Mouse (Mus musculus) liver, embryonic 14.5 days (tissue): ENCODE data around the gene March2. TPM values are rescaled to one million over a fixed set of nuclear protein-coding genes. Genes with fewer than 3 reads are reported as not detected.
A peak's percentile ranks its signal among the peaks of the same experiment; 100 is the strongest.

Experiments used
- ATAC-seq: fragments of 200-750 bp; cut with Nextera tagmentation; 2 replicates; pipeline ENCODE4 v1.8.0; 2017; ENCODE audit warnings: moderate number of reproducible peaks, mild to moderate bottlenecking, moderate library complexity; ENCODE audit not compliant: insufficient read depth
- DNase-seq, 3 experiments: peaks; one replicate each; pipeline ENCODE4 v3.0.0-alpha.2; 2012 to 2013; ENCODE audit warnings: low read depth in 3 of 3, low spot score in 3 of 3
- H3K27ac ChIP-seq: fragments of 300-500 bp; sonication (generic); 2 replicates; pipeline ENCODE4 v1.5.1; 2014; ENCODE audit warnings: moderate library complexity, mild to moderate bottlenecking, control low read depth, inconsistent platforms
- H3K27me3 ChIP-seq: fragments of 300-500 bp; sonication (generic); 2 replicates; pipeline ENCODE4 v1.6.1; 2014; ENCODE audit warnings: mild to moderate bottlenecking, low read length, moderate library complexity; ENCODE audit not compliant: control insufficient read depth, insufficient read depth
- H3K36me3 ChIP-seq: fragments of 300-500 bp; sonication (generic); replicated peaks from 2 replicates; pipeline ENCODE4 v1.6.1; 2014; ENCODE audit warnings: low read depth; ENCODE audit not compliant: control insufficient read depth, insufficient read depth
- H3K4me1 ChIP-seq, 2 experiments: fragments of 200-500 bp in 1 of 2; fragments of 300-500 bp in 1 of 2; sonication (generic) in 1 of 2; replicated peaks; 2 replicates each; pipeline ENCODE4 v1.6.1; 2012 to 2014; ENCODE audit warnings: antibody characterized with exemption in 1 of 2, inconsistent platforms in 1 of 2, low read length in 1 of 2; ENCODE audit not compliant: control insufficient read depth in 2 of 2, insufficient read depth in 2 of 2
- H3K4me2 ChIP-seq: fragments of 300-500 bp; sonication (generic); 2 replicates; pipeline ENCODE4 v1.6.1; 2014; ENCODE audit warnings: low read depth, mild to moderate bottlenecking, control low read depth, moderate library complexity
- H3K4me3 ChIP-seq, 2 experiments: fragments of 200-500 bp in 1 of 2; fragments of 300-500 bp in 1 of 2; sonication (generic) in 1 of 2; 2 replicates each; pipeline ENCODE4 v1.5.1; 2012 to 2014; ENCODE audit warnings: low read depth in 2 of 2, low read length in 2 of 2, mild to moderate bottlenecking in 2 of 2, control low read depth in 1 of 2, inconsistent platforms in 1 of 2, moderate library complexity in 1 of 2; ENCODE audit not compliant: insufficient read depth in 1 of 2
- H3K9ac ChIP-seq: fragments of 300-500 bp; sonication (generic); replicated peaks from 2 replicates; pipeline ENCODE4 v1.6.1; 2014; ENCODE audit warnings: mild to moderate bottlenecking, control low read depth, moderate library complexity
- H3K9me3 ChIP-seq: fragments of 300-500 bp; sonication (generic); 2 replicates; pipeline ENCODE4 v1.6.1; 2016; ENCODE audit warnings: low read length, mixed read lengths; ENCODE audit not compliant: control insufficient read depth
- CTCF ChIP-seq: IDR thresholded peaks from 2 replicates; pipeline ENCODE4 v1.5.1; 2016; ENCODE audit warnings: antibody characterized with exemption, low read depth, control low read depth
- EP300 ChIP-seq: IDR thresholded peaks from 2 replicates; pipeline ENCODE4 v1.6.1; 2016; ENCODE audit warnings: antibody characterized with exemption, low read depth
- WGBS: fragments of 180-500 bp; shearing (Covaris S2); extraction: QIAGEN DNeasy Blood & Tissue Kit; methylation state at CpG from one replicate; pipeline ENCODE4 v1.1.7; 2014; ENCODE audit not compliant: insufficient replicate concordance; 5-methylcytosine and 5-hydroxymethylcytosine counted together
- polyA plus RNA-seq, 2 experiments: library from polyadenylated mRNA; depleted of rRNA in 1 of 2; stranded (reverse) in 1 of 2; unstranded in 1 of 2; fragments of >200 nt; fragmentation: Nextera tagmentation in 1 of 2; extraction: Ambion mirVana in 1 of 2; gene quantifications; 2 replicates each; pipeline versions ENCODE4 v1.2.1 to v1.2.3; 2012 to 2014

Gene March2
- polyA plus RNA-seq, 2 experiments: 162 to 235 TPM

GRCm38 (mm10) chr17:33757231-33757630 lies 38.8 kb upstream of the March2 start:
- H3K4me3 ChIP-seq: no peak overlapping the region
- no peak overlapping the region for H3K27ac ChIP-seq
- H3K4me1 ChIP-seq: peaks cover 22 to 32% of the 10 kb centered on the region in 2 experiments
- peak overlapping the region; percentile 3; the same call in 1 of the 2 replicates for H3K4me2 ChIP-seq
- peaks cover 9% of the 10 kb centered on the region; the same call in 1 of the 2 replicates for H3K36me3 ChIP-seq
- TF ChIP-seq CTCF (no peak), EP300 (no peak)
- no peak for ATAC-seq
- no peak overlapping the region for H3K9ac ChIP-seq
- DNase-seq: no peak
- H3K27me3 ChIP-seq: no peaks in the 10 kb centered on the region
- 43% methylated on average over 4 of the region's 4 CpGs for WGBS
- H3K9me3 ChIP-seq: no peaks in the 10 kb centered on the region

GRCm38 (mm10) chr17:33756108-33756790 lies 37.8 kb upstream of the March2 start:
- H3K9ac ChIP-seq: no peak overlapping the region
- H3K4me2 ChIP-seq: no peak overlapping the region
- H3K4me1 ChIP-seq: peaks cover 22 to 32% of the 10 kb centered on the region in 2 experiments
- WGBS: 80% methylated on average over 3 of the region's 3 CpGs
- no peak overlapping the region for H3K27ac ChIP-seq
- no peaks in the 10 kb centered on the region for H3K9me3 ChIP-seq
- H3K4me3 ChIP-seq: no peak overlapping the region
- no peak for ATAC-seq
- DNase-seq: no peak
- no peaks in the 10 kb centered on the region for H3K27me3 ChIP-seq
- H3K36me3 ChIP-seq: peaks cover 12% of the 10 kb centered on the region; the same call in 1 of the 2 replicates
- no peak for TF ChIP-seq EP300
- no peak for TF ChIP-seq CTCF

DNA sequence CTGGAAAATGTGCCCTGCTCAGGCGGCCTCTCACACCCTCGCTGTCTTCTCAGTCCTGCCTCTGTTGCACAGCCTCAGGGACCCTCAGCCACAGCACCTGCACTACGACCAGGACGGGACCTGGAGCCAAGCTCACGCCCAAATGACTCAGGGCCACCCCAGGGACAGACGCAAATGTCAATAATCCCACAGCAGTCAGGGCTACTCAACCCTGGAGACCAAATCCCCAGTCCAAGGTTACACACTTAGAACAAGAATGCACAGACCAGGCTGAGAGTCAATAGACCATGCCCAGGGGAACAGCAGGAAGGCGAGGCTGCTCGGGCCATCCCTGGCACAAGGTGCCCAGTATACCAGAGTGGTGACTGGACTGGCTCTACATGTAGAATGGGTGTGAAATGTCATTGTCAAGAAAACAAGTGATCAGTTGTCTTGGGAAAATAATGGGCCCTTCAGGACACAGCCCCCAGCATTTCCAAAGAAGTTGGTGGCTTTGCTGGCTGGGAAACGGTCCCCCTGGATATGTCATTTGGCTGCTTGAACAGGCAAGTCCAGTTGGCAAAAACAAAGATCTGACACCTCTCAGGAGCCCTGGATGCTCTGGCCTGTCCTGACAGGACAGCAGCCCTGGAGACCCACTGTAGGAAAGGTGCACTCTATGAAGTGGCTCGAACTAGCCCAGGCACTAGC lies 37.1 kb upstream of the March2 start:
- H3K9ac ChIP-seq: no peak overlapping the region
- ATAC-seq (no peak), DNase-seq (no peak)
- H3K4me1 ChIP-seq: peaks cover 22 to 29% of the 10 kb centered on the region in 2 experiments
- no peaks in the 10 kb centered on the region for H3K9me3 ChIP-seq
- no peak overlapping the region for H3K4me3 ChIP-seq
- 74% methylated on average over 10 of the region's 10 CpGs for WGBS
- TF ChIP-seq CTCF: no peak
- TF ChIP-seq EP300: no peak
- H3K27ac ChIP-seq: no peak overlapping the region
- H3K27me3 ChIP-seq: no peaks in the 10 kb centered on the region
- peaks cover 12% of the 10 kb centered on the region for H3K36me3 ChIP-seq
- H3K4me2 ChIP-seq: no peak overlapping the region

DNA sequence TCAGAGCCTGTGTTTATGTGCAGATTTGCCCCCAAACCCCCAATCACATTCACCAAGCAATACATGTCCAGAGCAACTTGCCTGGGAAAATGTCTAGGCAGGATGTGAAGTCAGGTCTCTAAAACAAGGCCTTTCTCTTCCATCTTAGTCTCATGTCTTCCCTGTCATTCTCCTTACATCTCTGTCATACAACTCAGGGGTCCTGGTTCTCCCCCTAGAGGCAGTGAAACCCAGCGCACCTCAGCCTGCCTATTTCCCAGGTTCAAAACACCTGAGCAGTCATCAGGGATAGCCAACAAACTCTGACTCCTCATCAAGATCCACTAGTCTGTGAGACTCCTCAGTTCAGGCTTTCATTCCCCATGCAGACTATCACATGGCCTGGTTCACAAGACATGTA lies 36.2 kb upstream of the March2 start:
- no peaks in the 10 kb centered on the region for H3K9me3 ChIP-seq
- H3K4me3 ChIP-seq: no peak overlapping the region
- no peak overlapping the region for H3K4me2 ChIP-seq
- no peak overlapping the region for H3K9ac ChIP-seq
- ATAC-seq (no peak), DNase-seq (no peak)
- peaks cover 15% of the 10 kb centered on the region for H3K36me3 ChIP-seq
- peaks cover 22 to 29% of the 10 kb centered on the region in 2 experiments for H3K4me1 ChIP-seq
- H3K27me3 ChIP-seq: no peaks in the 10 kb centered on the region
- 75% methylated on average over 1 of the region's 1 CpGs for WGBS
- H3K27ac ChIP-seq: no peak overlapping the region
- no peak for TF ChIP-seq EP300
- no peak for TF ChIP-seq CTCF

DNA sequence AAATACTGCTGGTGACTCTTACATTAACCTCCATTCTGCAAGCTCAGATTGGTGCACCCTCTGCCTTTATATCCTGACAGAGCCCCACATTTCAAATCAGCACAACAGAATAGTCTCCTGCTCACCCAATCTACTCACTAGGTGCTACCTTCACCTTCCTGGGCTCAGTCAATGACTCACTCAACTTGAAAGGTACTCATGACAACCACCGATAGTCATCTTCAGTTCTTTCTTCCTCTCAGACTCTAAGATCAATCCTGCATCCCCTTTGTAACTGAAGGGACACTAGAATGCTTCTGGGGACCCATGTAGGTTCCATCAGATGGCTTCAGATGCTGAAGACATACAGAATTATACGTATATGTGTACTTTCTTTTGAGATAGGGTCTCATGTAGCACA lies 33.8 kb upstream of the March2 start:
- H3K9ac ChIP-seq: no peak overlapping the region
- no peak for TF ChIP-seq CTCF
- TF ChIP-seq EP300: no peak
- peaks cover 4 to 10% of the 10 kb centered on the region in 2 experiments for H3K4me1 ChIP-seq
- H3K9me3 ChIP-seq: no peaks in the 10 kb centered on the region
- no peak overlapping the region for H3K4me3 ChIP-seq
- no peaks in the 10 kb centered on the region for H3K27me3 ChIP-seq
- WGBS: 91% methylated on average over 2 of the region's 2 CpGs
- H3K36me3 ChIP-seq: peaks cover 21% of the 10 kb centered on the region
- no peak overlapping the region for H3K27ac ChIP-seq
- DNase-seq (no peak), ATAC-seq (no peak)
- H3K4me2 ChIP-seq: no peak overlapping the region
